Mouse (Mus musculus) liver, embryonic 14.5 days (tissue): ENCODE data around the gene Lbr. TPM values are rescaled to one million over a fixed set of nuclear protein-coding genes. Genes with fewer than 3 reads are reported as not detected.

Experiments
- ATAC-seq: fragments of 200-750 bp; cut with Nextera tagmentation; 2 replicates; pipeline ENCODE4 v1.8.0; 2017; ENCODE audit warnings: moderate number of reproducible peaks, mild to moderate bottlenecking, moderate library complexity; ENCODE audit not compliant: insufficient read depth
- DNase-seq, 3 experiments: peaks; one replicate each; pipeline ENCODE4 v3.0.0-alpha.2; 2012 to 2013; ENCODE audit warnings: low read depth in 3 of 3, low spot score in 3 of 3
- H3K27ac ChIP-seq: fragments of 300-500 bp; sonication (generic); 2 replicates; pipeline ENCODE4 v1.5.1; 2014; ENCODE audit warnings: moderate library complexity, mild to moderate bottlenecking, control low read depth, inconsistent platforms
- H3K27me3 ChIP-seq: fragments of 300-500 bp; sonication (generic); 2 replicates; pipeline ENCODE4 v1.6.1; 2014; ENCODE audit warnings: mild to moderate bottlenecking, low read length, moderate library complexity; ENCODE audit not compliant: control insufficient read depth, insufficient read depth
- H3K36me3 ChIP-seq: fragments of 300-500 bp; sonication (generic); replicated peaks from 2 replicates; pipeline ENCODE4 v1.6.1; 2014; ENCODE audit warnings: low read depth; ENCODE audit not compliant: control insufficient read depth, insufficient read depth
- H3K4me1 ChIP-seq, 2 experiments: fragments of 200-500 bp in 1 of 2; fragments of 300-500 bp in 1 of 2; sonication (generic) in 1 of 2; replicated peaks; 2 replicates each; pipeline ENCODE4 v1.6.1; 2012 to 2014; ENCODE audit warnings: antibody characterized with exemption in 1 of 2, inconsistent platforms in 1 of 2, low read length in 1 of 2; ENCODE audit not compliant: control insufficient read depth in 2 of 2, insufficient read depth in 2 of 2
- H3K4me2 ChIP-seq: fragments of 300-500 bp; sonication (generic); 2 replicates; pipeline ENCODE4 v1.6.1; 2014; ENCODE audit warnings: low read depth, mild to moderate bottlenecking, control low read depth, moderate library complexity
- H3K4me3 ChIP-seq, 2 experiments: fragments of 200-500 bp in 1 of 2; fragments of 300-500 bp in 1 of 2; sonication (generic) in 1 of 2; 2 replicates each; pipeline ENCODE4 v1.5.1; 2012 to 2014; ENCODE audit warnings: low read depth in 2 of 2, low read length in 2 of 2, mild to moderate bottlenecking in 2 of 2, control low read depth in 1 of 2, inconsistent platforms in 1 of 2, moderate library complexity in 1 of 2; ENCODE audit not compliant: insufficient read depth in 1 of 2
- H3K9ac ChIP-seq: fragments of 300-500 bp; sonication (generic); replicated peaks from 2 replicates; pipeline ENCODE4 v1.6.1; 2014; ENCODE audit warnings: mild to moderate bottlenecking, control low read depth, moderate library complexity
- H3K9me3 ChIP-seq: fragments of 300-500 bp; sonication (generic); 2 replicates; pipeline ENCODE4 v1.6.1; 2016; ENCODE audit warnings: low read length, mixed read lengths; ENCODE audit not compliant: control insufficient read depth
- CTCF ChIP-seq: IDR thresholded peaks from 2 replicates; pipeline ENCODE4 v1.5.1; 2016; ENCODE audit warnings: antibody characterized with exemption, low read depth, control low read depth
- EP300 ChIP-seq: IDR thresholded peaks from 2 replicates; pipeline ENCODE4 v1.6.1; 2016; ENCODE audit warnings: antibody characterized with exemption, low read depth
- WGBS: fragments of 180-500 bp; shearing (Covaris S2); extraction: QIAGEN DNeasy Blood & Tissue Kit; methylation state at CpG from one replicate; pipeline ENCODE4 v1.1.7; 2014; ENCODE audit not compliant: insufficient replicate concordance; 5-methylcytosine and 5-hydroxymethylcytosine counted together
- polyA plus RNA-seq, 2 experiments: library from polyadenylated mRNA; depleted of rRNA in 1 of 2; stranded (reverse) in 1 of 2; unstranded in 1 of 2; fragments of >200 nt; fragmentation: Nextera tagmentation in 1 of 2; extraction: Ambion mirVana in 1 of 2; gene quantifications; 2 replicates each; pipeline versions ENCODE4 v1.2.1 to v1.2.3; 2012 to 2014

Gene Lbr
- polyA plus RNA-seq, 2 experiments: 65.7 to 259 TPM

DNA sequence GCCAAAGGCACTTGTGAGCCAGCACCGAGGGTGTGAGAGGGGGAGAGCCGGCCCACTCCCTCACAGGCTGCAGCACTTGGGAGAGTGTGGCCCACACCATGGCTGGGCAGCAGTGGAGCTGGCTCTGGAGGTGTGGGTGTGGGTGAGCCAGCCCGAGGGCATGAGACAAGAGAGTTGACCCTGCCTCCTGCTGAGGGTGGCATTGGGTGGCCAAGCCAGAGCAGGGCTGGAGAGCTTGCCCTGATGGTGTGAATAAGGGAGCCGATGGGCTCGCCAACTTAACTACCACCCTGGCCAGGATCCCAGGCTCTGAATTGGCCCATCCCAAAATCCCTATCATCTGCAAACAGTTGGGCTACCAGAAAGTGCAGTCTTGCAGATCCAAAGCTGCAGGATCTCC lies 35.6 kb upstream of the Lbr start:
- no peak overlapping the region for H3K27ac ChIP-seq
- no peak overlapping the region for H3K4me3 ChIP-seq
- WGBS: 67% methylated on average over 5 of the region's 5 CpGs
- no peaks in the 10 kb centered on the region for H3K27me3 ChIP-seq
- DNase-seq (no peak), ATAC-seq (no peak)
- H3K36me3 ChIP-seq: no peaks in the 10 kb centered on the region
- H3K4me1 ChIP-seq: peaks cover 0 to 3% of the 10 kb centered on the region in 2 experiments; a peak in 2 of 4 replicates
- TF ChIP-seq CTCF: no peak
- TF ChIP-seq EP300: no peak
- H3K9ac ChIP-seq: no peak overlapping the region
- H3K4me2 ChIP-seq: no peak overlapping the region
- H3K9me3 ChIP-seq: no peaks in the 10 kb centered on the region

- no peak for TF ChIP-seq CTCF
- no peak for TF ChIP-seq EP300
- H3K4me1 ChIP-seq: peaks cover 0 to 3% of the 10 kb centered on the region in 2 experiments; a peak in 2 of 4 replicates
- H3K27me3 ChIP-seq: no peaks in the 10 kb centered on the region
- ATAC-seq (no peak), DNase-seq (no peak)
- no peak overlapping the region for H3K4me3 ChIP-seq
- H3K36me3 ChIP-seq: no peaks in the 10 kb centered on the region
- no peak overlapping the region for H3K27ac ChIP-seq
- H3K9ac ChIP-seq: no peak overlapping the region
- H3K4me2 ChIP-seq: no peak overlapping the region
- no peaks in the 10 kb centered on the region for H3K9me3 ChIP-seq
- WGBS: 22% methylated on average over 5 of the region's 5 CpGs
These were observed 34.2 kb upstream of the Lbr start for GRCm38 (mm10) chr1:181877088-181877487.

GRCm38 (mm10) chr1:181876656-181877055 lies 33.8 kb upstream of the Lbr start:
- DNase-seq (no peak), ATAC-seq (no peak)
- Histone ChIP-seq H3K9me3 (no peaks in the 10 kb centered on the region), H3K9ac (no peak overlapping the region), H3K36me3 (no peaks in the 10 kb centered on the region), H3K4me1 (peaks cover 0 to 3% of the 10 kb centered on the region in 2 experiments; a peak in 2 of 4 replicates), H3K4me2 (no peak overlapping the region), H3K27me3 (no peaks in the 10 kb centered on the region), H3K27ac (no peak overlapping the region), H3K4me3 (no peak overlapping the region)
- TF ChIP-seq EP300: no peak
- TF ChIP-seq CTCF: no peak
- WGBS: 63% methylated on average over 3 of the region's 3 CpGs

GRCm38 (mm10) chr1:181873086-181873920 lies 30.5 kb upstream of the Lbr start:
- ATAC-seq (no peak), DNase-seq (no peak)
- Histone ChIP-seq H3K27ac (no peak overlapping the region), H3K4me1 (no peaks in the 10 kb centered on the region; a peak in 1 of 4 replicates), H3K36me3 (no peaks in the 10 kb centered on the region), H3K4me3 (no peak overlapping the region), H3K9me3 (no peaks in the 10 kb centered on the region), H3K4me2 (no peak overlapping the region), H3K27me3 (no peaks in the 10 kb centered on the region), H3K9ac (no peak overlapping the region)
- 43% methylated on average over 9 of the region's 9 CpGs for WGBS
- no peak for TF ChIP-seq CTCF
- TF ChIP-seq EP300: no peak

DNA sequence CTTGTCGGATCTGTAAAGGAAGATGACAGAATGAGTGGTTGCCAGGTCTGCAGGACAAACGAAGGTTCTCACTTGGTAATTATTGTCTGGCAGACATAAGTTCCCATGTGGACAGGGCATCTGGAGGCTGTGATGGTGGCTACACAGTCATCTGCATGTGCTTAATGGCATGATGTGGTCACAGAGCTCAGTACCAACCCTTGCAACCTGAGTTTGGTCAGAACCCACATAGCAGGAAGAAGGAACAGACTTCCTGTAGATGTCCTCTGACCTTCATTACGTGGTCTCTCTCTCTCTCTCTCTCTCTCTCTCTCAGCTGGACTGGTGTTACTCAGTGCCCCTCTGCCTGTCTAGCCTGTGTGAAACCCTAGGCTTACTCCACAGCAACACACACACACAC lies 29.8 kb upstream of the Lbr start:
- no peak for DNase-seq
- no peak overlapping the region for H3K27ac ChIP-seq
- ATAC-seq: no peak
- no peak overlapping the region for H3K4me2 ChIP-seq
- H3K4me3 ChIP-seq: no peak overlapping the region
- H3K9ac ChIP-seq: no peak overlapping the region
- 48% methylated on average over 3 of the region's 3 CpGs for WGBS
- no peak for TF ChIP-seq EP300
- TF ChIP-seq CTCF: no peak
- H3K36me3 ChIP-seq: no peaks in the 10 kb centered on the region
- no peaks in the 10 kb centered on the region; a peak in 1 of 4 replicates for H3K4me1 ChIP-seq
- no peaks in the 10 kb centered on the region for H3K27me3 ChIP-seq
- no peaks in the 10 kb centered on the region for H3K9me3 ChIP-seq
